Mouse (Mus musculus) embryonic stem cell, embryonic (primary cell): ENCODE measurements around the gene Camk1d.
"Not testable (repeated sequence)": the region's sequence is repeated elsewhere in the genome, so short reads cannot be mapped to it uniquely, and the experiment has no call there.

Experiments used
- CTCF ChIA-PET, 4 experiments: fragments of 300-600 bp in 2 of 4; fragments of 350-600 bp in 2 of 4; sonication (Branson Sonifier 250); formaldehyde crosslinking; loops; one replicate each; lab custom pipeline; 2022; ENCODE audit warnings: inconsistent platforms in 2 of 4; lab: Charles Lee
- POLR2A ChIA-PET, 4 experiments: fragments of 300-600 bp in 2 of 4; fragments of 350-600 bp in 2 of 4; sonication (Branson Sonifier 250); formaldehyde crosslinking; loops; one replicate each; lab custom pipeline; 2022; ENCODE audit warnings: antibody characterized with exemption in 4 of 4, inconsistent platforms in 1 of 4; lab: Charles Lee

Camk1d gene

DNA sequence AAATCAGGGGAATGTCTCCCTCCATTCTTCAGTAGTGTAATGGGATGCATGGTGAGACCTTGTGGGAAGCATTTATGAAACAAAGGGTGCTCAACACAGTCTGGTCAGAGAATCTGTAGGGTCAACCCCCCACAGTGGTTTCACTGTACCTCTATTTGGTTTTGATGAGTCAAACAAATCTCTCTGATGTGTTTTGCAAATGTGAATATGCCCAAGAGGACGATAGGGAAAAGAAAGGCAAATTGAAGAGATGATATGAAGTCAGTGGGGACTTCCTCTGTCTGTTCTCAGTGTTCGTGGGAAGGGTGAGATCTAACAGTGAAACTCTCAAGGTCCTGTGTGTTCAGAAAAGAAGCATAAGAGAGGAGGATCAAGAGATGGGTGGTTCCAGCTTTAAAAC is 318.4 kb downstream of the Camk1d start:
- POLR2A ChIA-PET, result interaction anchor here in 2 of 4 experiments (0.8 to 1.3 kb wide), 2 partner anchors 9 to 39 kb away, joined by 3 to 4 read pairs; no protein-coding TSS in a partner anchor
- CTCF ChIA-PET, result interaction anchor here in 2 of 4 experiments (1.0 to 1.8 kb wide), 4 partner anchors 8 to 316 kb away, joined by 5 to 7 read pairs (median 6); no protein-coding TSS in a partner anchor

DNA sequence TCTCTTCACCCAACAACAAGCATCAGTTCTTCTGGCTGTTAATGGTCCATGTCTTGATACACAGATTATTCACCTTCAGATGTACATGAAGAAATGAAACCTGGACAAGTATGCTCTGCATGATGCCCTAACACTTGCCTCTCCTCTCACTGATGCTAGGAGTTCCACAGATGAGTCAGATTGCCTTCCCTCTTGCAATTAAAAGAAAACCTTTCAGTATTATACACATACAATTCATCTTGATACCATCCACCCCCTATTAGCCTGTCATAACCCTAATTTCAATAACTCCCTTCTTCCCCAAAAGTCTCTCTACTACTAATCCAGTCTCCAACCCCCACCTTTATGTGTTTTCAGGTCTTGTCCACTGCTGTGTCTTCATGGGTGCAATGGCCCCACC is 321.4 kb downstream of the Camk1d start:
- ChIA-PET CTCF (no interaction called here), POLR2A (no interaction called here)

- ChIA-PET POLR2A (no interaction called here), CTCF (no interaction called here)
Observed at GRCm38 (mm10) chr2:5392470-5392869, 321.8 kb downstream of the Camk1d start.

DNA sequence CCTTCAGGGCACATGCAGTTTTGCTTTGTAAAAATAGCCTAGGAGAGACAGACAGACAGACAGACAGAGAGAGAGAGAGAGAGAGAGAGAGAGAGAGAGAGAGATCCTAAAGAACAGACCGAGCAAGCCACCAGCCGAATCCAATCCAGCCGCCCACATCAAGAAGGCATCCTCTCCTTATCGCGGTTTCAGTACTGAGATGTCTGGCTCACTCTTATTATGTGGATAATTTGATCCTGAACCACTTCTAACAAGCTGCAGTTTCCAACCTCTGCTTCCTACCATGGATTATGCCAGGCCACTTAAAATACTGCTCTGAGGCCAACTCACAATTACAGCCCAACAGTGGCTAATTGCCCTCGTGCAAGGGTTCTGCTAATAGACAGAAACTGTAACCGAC is 325.9 kb downstream of the Camk1d start:
- CTCF ChIA-PET, result no interaction called here
- POLR2A ChIA-PET, result interaction anchor here in 2 of 4 experiments (0.7 to 1.2 kb wide), 2 partner anchors 16 to 29 kb away, joined by 3 read pairs; no protein-coding TSS in a partner anchor

GRCm38 (mm10) chr2:5381712-5382710 is 332.3 kb downstream of the Camk1d start:
- POLR2A ChIA-PET, result no interaction called here

GRCm38 (mm10) chr2:5380973-5381372 is 333.3 kb downstream of the Camk1d start:
- POLR2A ChIA-PET, result interaction anchor here in 1 of 4 experiments (0.6 kb wide), 1 partner anchor 61 kb away, joined by 4 read pairs; no protein-coding TSS in a partner anchor

More at GRCm38 (mm10) chr2:5381712-5382710, 332.3 kb downstream of the Camk1d start:
- CTCF ChIA-PET, result no interaction called here

GRCm38 (mm10) chr2:5378922-5379321 is 335.4 kb downstream of the Camk1d start:
- CTCF ChIA-PET, result not testable (repeated sequence)
- POLR2A ChIA-PET, result interaction anchor here in 1 of 4 experiments (1.0 kb wide), 1 partner anchor 11 kb away, joined by 3 read pairs; no protein-coding TSS in a partner anchor

More at GRCm38 (mm10) chr2:5380973-5381372, 333.3 kb downstream of the Camk1d start:
- CTCF ChIA-PET, result no interaction called here

GRCm38 (mm10) chr2:5378066-5378672 is 336.1 kb downstream of the Camk1d start:
- CTCF ChIA-PET, result no interaction called here
- POLR2A ChIA-PET, result interaction anchor here in 2 of 4 experiments (0.6 to 1.3 kb wide), 2 partner anchors 21 to 501 kb away, joined by 3 to 4 read pairs; no protein-coding TSS in a partner anchor

DNA sequence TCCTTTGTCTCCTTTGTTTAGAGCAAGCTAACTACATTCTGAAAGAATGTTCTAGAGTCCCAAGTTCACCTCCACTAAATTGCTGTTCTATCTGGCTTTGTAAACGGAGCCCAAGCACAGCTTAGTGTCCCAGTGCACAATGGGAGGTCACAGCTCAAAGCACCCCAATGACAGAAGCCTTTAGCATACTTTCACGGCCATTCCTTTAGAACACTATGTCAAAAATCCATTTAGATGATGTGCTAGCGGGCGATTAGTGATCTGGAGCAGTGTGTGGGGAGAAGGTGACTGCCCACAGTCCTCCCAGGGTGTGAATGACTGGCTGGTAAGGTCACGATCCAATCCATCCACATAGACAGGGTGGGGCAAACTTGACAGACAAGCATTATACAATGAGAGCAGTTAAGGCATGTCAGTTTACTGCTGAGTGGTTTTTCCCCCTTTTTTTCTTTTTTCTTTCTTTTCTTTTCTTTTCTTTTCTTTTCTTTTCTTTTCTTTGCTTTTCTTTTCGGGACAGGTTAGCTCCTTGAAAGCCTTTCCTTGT is 341.4 kb downstream of the Camk1d start:
- POLR2A ChIA-PET, result interaction anchor here (0.6 to 2.3 kb wide), 12 partner anchors 12 to 1324 kb away, joined by 3 to 11 read pairs (median 3); partner anchors contain the start of gene Sec61a2 (in 1 of the 4)
- CTCF ChIA-PET, result interaction anchor here in 1 of 4 experiments (0.7 to 1.7 kb wide), 2 partner anchors 157 to 293 kb away, joined by 3 to 5 read pairs; no protein-coding TSS in a partner anchor

DNA sequence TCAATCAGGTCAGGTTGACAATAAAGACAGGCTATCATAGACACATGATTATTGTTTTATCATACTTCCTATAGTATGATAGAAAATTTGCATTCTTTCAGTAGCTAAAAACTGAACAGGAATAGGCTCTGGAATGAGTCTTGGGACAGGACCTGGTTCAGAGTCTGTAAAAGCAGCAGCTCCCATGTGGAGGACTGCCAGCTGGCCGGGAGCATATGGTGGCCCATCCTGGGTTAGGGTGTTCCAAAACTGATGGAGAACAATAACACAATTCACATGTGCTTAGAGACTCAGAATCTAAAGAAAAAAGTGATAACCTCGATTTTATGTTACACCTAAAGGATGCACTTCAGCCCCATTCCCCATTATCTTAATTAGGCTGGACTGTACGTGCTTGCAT is 343.0 kb downstream of the Camk1d start:
- POLR2A ChIA-PET, result interaction anchor here in 1 of 4 experiments (1.0 to 2.3 kb wide), 2 partner anchors 10 to 14 kb away, joined by 4 to 6 read pairs; no protein-coding TSS in a partner anchor
- CTCF ChIA-PET, result no interaction called here

DNA sequence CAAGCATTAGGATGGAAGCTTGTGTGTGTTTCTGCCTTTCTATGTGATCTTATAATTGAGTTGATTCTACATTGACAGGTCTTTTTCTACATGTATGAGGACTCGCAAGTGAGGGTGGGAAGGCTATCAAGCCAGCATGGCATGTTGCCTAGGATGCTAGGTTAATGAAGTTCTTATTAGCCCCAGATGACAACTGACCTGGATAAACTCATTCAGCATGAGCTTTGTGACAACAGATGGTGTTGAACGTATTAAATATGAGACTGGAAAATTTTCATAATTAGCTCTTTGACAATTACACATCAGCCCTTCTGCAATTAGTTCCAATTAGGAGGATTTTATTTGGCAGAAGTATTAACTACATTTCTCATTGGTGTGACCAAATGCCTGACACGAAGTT is 343.7 kb downstream of the Camk1d start:
- CTCF ChIA-PET, result no interaction called here
- POLR2A ChIA-PET, result no interaction called here

- ChIA-PET CTCF (no interaction called here), POLR2A (no interaction called here)
Observed at GRCm38 (mm10) chr2:5363836-5364235, 350.5 kb downstream of the Camk1d start.

DNA sequence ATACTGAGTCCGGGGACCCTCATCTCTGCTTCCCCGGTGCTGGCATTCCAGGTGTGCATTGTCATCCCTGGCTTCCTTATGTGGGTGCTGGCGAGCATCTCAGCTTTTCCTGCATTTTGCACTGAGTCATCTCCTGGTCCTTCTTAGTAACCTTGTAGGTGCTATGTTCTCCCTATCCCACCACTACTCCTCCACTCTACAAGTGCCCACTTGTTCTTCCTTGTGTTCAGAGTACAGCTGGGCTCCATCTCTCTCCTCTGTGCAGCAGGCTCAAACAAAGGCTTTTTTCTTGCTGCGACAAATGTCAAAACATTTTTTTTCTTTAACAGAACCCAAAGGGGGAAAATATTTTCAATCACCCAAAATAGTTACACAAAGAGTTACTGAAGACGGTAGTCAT is 356.3 kb downstream of the Camk1d start:
- POLR2A ChIA-PET, result interaction anchor here in 3 of 4 experiments (0.7 to 1.8 kb wide), 5 partner anchors 11 to 128 kb away, joined by 3 to 11 read pairs (median 4); no protein-coding TSS in a partner anchor
- CTCF ChIA-PET, result interaction anchor here in 2 of 4 experiments (0.6 to 1.2 kb wide), 2 partner anchors 177 to 268 kb away, joined by 4 to 6 read pairs; no protein-coding TSS in a partner anchor

- POLR2A ChIA-PET, result interaction anchor here in 3 of 4 experiments (0.5 to 1.8 kb wide), 10 partner anchors 10 to 72 kb away, joined by 3 to 11 read pairs (median 4); no protein-coding TSS in a partner anchor
- CTCF ChIA-PET, result interaction anchor here in 1 of 4 experiments (1.2 kb wide), 1 partner anchor 267 kb away, joined by 6 read pairs; no protein-coding TSS in a partner anchor
Observed at GRCm38 (mm10) chr2:5357056-5357455, 357.3 kb downstream of the Camk1d start.

GRCm38 (mm10) chr2:5352821-5353522 is 361.3 kb downstream of the Camk1d start:
- CTCF ChIA-PET, result interaction anchor here in 1 of 4 experiments (1.0 kb wide), 1 partner anchor 263 kb away, joined by 3 read pairs; no protein-coding TSS in a partner anchor
- POLR2A ChIA-PET, result interaction anchor here in 1 of 4 experiments (0.5 kb wide), 1 partner anchor 459 kb away, joined by 4 read pairs; no protein-coding TSS in a partner anchor

- POLR2A ChIA-PET, result interaction anchor here in 1 of 4 experiments (1.8 kb wide), 1 partner anchor 322 kb away, joined by 4 read pairs; no protein-coding TSS in a partner anchor
- CTCF ChIA-PET, result no interaction called here
Observed at GRCm38 (mm10) chr2:5345344-5345743, 369.0 kb downstream of the Camk1d start.

DNA sequence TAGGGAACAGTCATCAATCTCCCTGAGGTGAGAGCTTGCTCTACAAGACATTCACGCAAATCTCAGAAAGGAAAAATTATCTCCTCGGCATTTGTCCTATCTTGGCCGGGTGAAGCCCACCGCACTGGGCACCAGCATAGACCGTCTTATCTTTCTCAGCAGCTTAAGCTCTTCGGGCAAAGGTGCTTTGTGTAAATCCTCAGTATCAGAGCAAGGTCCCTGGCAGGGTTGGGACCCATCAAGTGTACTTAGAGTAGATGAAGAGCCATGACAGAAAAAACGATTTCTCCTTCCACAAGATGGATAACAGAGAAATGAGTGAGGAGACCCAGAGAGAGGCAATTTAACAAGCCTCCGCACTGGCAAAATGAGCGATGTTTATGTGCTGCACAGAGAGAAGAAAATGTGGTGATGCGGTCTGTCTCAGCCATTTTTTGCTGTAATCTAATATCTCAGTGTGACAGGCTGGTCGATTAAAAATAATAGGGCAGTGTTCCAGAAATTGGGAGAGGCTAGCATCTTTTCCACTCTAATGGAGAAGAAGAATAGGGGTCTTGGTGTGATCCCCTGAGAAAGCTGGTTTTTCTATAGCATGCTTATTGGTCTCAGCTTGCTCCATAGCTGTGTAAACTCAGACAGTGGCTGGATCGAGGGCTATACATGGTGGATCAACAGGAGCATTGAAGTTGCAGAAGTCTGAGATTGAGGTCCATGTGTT is 386.6 kb downstream of the Camk1d start:
- CTCF ChIA-PET, result no interaction called here
- POLR2A ChIA-PET, result no interaction called here
